8 mouse cellular contexts compared by ENCODE assay signal in genomic region chr15:81694891-81695290, GRCm38 (mm10). TPM values are rescaled to one million over a fixed set of nuclear protein-coding genes. Genes with fewer than 3 reads are reported as not detected.
A peak's percentile ranks its signal among the peaks of the same experiment; 100 is the strongest.
DNase-seq lines count a peak whose midpoint lies in the region; ATAC-seq lines count a peak whose summit lies in the region.

No protein-coding gene starts in this region.

- peak overlapping the region; percentile 77 for H3K9ac ChIP-seq in embryonic facial prominence, embryonic 11.5 days (replicated peaks; ENCODE audit: low read length)
- peak overlapping the region; percentile 88 for H3K9ac ChIP-seq in hindbrain, embryonic 16.5 days (ENCODE audit: low read depth, low read length)
- peak overlapping the region; percentile 74 for H3K9ac ChIP-seq in midbrain, embryonic 15.5 days

- ATAC-seq in embryonic facial prominence, embryonic 11.5 days (replicated peaks; ENCODE audit: insufficient number of reproducible peaks, low FRiP score, low TSS enrichment, low read depth): no peak
- no peak for ATAC-seq in hindbrain, embryonic 16.5 days
- ATAC-seq in midbrain, embryonic 15.5 days (replicated peaks): no peak

- peak; percentile 28 for DNase-seq in kidney, adult 9 months
- DNase-seq in kidney, postnatal 14 days: no peak
- no peak for DNase-seq in embryonic facial prominence, embryonic 11.5 days (ENCODE audit: low spot score)
- DNase-seq in thymus, postnatal 14 days: no peak
- no peak for DNase-seq in frontal cortex, adult 2 months (ENCODE audit: extremely low spot score in 1 of 2, low spot score in 1 of 2)
- no peak for DNase-seq in left cerebral cortex, postnatal 4 days

- peaks cover 32% of the 10 kb centered on the region for H3K27me3 ChIP-seq in embryonic facial prominence, embryonic 11.5 days (ENCODE audit: control insufficient read depth, insufficient read depth, low read length)
- H3K27me3 ChIP-seq in hindbrain, embryonic 16.5 days (replicated peaks; ENCODE audit: control insufficient read depth, insufficient read depth, low read length): peaks cover 15% of the 10 kb centered on the region
- H3K27me3 ChIP-seq in midbrain, embryonic 15.5 days (replicated peaks): peaks cover 23% of the 10 kb centered on the region

- WGBS in embryonic facial prominence, embryonic 11.5 days: 29% methylated on average over 19 of the region's 19 CpGs
- 26% methylated on average over 16 of the region's 19 CpGs for WGBS in hindbrain, embryonic 16.5 days
- 24% methylated on average over 19 of the region's 19 CpGs for WGBS in midbrain, embryonic 15.5 days

- intact Hi-C loops in left cerebral cortex, postnatal 4 days (cut with DNase I): no loop called here

- H3K4me2 ChIP-seq in embryonic facial prominence, embryonic 11.5 days (ENCODE audit: low read depth, low read length): peak overlapping the region; percentile 99
- H3K4me2 ChIP-seq in hindbrain, embryonic 16.5 days (ENCODE audit: low read length): peak overlapping the region; percentile 93
- H3K4me2 ChIP-seq in midbrain, embryonic 15.5 days: peak overlapping the region; percentile 89

- H3K4me3 ChIP-seq in embryonic facial prominence, embryonic 11.5 days (ENCODE audit: low read depth, low read length): peak overlapping the region; percentile 59
- peak overlapping the region; percentile 64 for H3K4me3 ChIP-seq in hindbrain, embryonic 16.5 days (ENCODE audit: low read length)
- peak overlapping the region; percentile 56 for H3K4me3 ChIP-seq in midbrain, embryonic 15.5 days

- H3K27ac ChIP-seq in embryonic facial prominence, embryonic 11.5 days (replicated peaks; ENCODE audit: low read depth, low read length): no peak overlapping the region
- no peak overlapping the region; the same call in 1 of the 2 replicates for H3K27ac ChIP-seq in hindbrain, embryonic 16.5 days (ENCODE audit: low read depth, low read length)
- peak overlapping the region; percentile 67; the same call in 1 of the 2 replicates for H3K27ac ChIP-seq in midbrain, embryonic 15.5 days

- H3K9me3 ChIP-seq in embryonic facial prominence, embryonic 11.5 days (replicated peaks; ENCODE audit: control insufficient read depth, low read length): no peaks in the 10 kb centered on the region
- H3K9me3 ChIP-seq in hindbrain, embryonic 16.5 days (ENCODE audit: control insufficient read depth, low read length): no peaks in the 10 kb centered on the region
- no peaks in the 10 kb centered on the region for H3K9me3 ChIP-seq in midbrain, embryonic 15.5 days

- peaks cover 3% of the 10 kb centered on the region for H3K4me1 ChIP-seq in embryonic facial prominence, embryonic 11.5 days (ENCODE audit: control insufficient read depth, insufficient read depth, low read length)
- peaks cover 20% of the 10 kb centered on the region for H3K4me1 ChIP-seq in hindbrain, embryonic 16.5 days (ENCODE audit: control insufficient read depth, insufficient read depth, low read depth, low read length)
- peaks cover 24% of the 10 kb centered on the region for H3K4me1 ChIP-seq in midbrain, embryonic 15.5 days

- no peaks in the 10 kb centered on the region for H3K36me3 ChIP-seq in embryonic facial prominence, embryonic 11.5 days (replicated peaks; ENCODE audit: control insufficient read depth, insufficient read depth, low read depth, low read length)
- H3K36me3 ChIP-seq in hindbrain, embryonic 16.5 days (ENCODE audit: control insufficient read depth, insufficient read depth, low read length): no peaks in the 10 kb centered on the region
- no peaks in the 10 kb centered on the region for H3K36me3 ChIP-seq in midbrain, embryonic 15.5 days (replicated peaks)

RNA-seq across cellular contexts. Expression of gene Chadl, which starts 2.2 kb away (rescaled TPM):
- polyA plus RNA-seq in embryonic facial prominence, embryonic 11.5 days (2014; fragmentation: Nextera tagmentation; extraction: Ambion mirVana): 2.6 and 3.0 TPM in 2 replicates
- 39.2 and 42.2 TPM in 2 replicates for polyA plus RNA-seq in hindbrain, embryonic 16.5 days (2015; fragmentation: Nextera tagmentation; extraction: Ambion mirVana)
- 31.2 and 33.7 TPM in 2 replicates for polyA plus RNA-seq in midbrain, embryonic 15.5 days (2015; fragmentation: Nextera tagmentation; extraction: Ambion mirVana)
- 20.2 and 20.8 TPM in 2 replicates for polyA plus RNA-seq in frontal cortex, adult 2 months (2012; rRNA removed)
- total RNA-seq in left cerebral cortex, postnatal 4 days (2021): 10 to 100 TPM; 25.3 to 26.6 TPM

RNA-seq across cellular contexts. Expression of gene L3mbtl2, which starts 31.2 kb away (rescaled TPM):
- polyA plus RNA-seq in embryonic facial prominence, embryonic 11.5 days (2014; fragmentation: Nextera tagmentation; extraction: Ambion mirVana): 21.3 and 21.7 TPM in 2 replicates
- polyA plus RNA-seq in hindbrain, embryonic 16.5 days (2015; fragmentation: Nextera tagmentation; extraction: Ambion mirVana): 30.3 and 32.9 TPM in 2 replicates
- polyA plus RNA-seq in midbrain, embryonic 15.5 days (2015; fragmentation: Nextera tagmentation; extraction: Ambion mirVana): 31.5 and 32.1 TPM in 2 replicates
- 28.8 and 30.3 TPM in 2 replicates for polyA plus RNA-seq in frontal cortex, adult 2 months (2012; rRNA removed)
- total RNA-seq in left cerebral cortex, postnatal 4 days (2021): 10 to 100 TPM; 35.6 to 39.8 TPM

RNA-seq across cellular contexts. Expression of gene Zc3h7b, which starts 50.0 kb away (rescaled TPM):
- 39.2 and 42.2 TPM in 2 replicates for polyA plus RNA-seq in embryonic facial prominence, embryonic 11.5 days (2014; fragmentation: Nextera tagmentation; extraction: Ambion mirVana)
- polyA plus RNA-seq in hindbrain, embryonic 16.5 days (2015; fragmentation: Nextera tagmentation; extraction: Ambion mirVana): 39.3 and 49.6 TPM in 2 replicates
- polyA plus RNA-seq in midbrain, embryonic 15.5 days (2015; fragmentation: Nextera tagmentation; extraction: Ambion mirVana): 59.2 and 59.7 TPM in 2 replicates
- 82.6 and 89.3 TPM in 2 replicates for polyA plus RNA-seq in frontal cortex, adult 2 months (2012; rRNA removed)
- 100 to 1,000 TPM; 219 to 235 TPM for total RNA-seq in left cerebral cortex, postnatal 4 days (2021)

RNA-seq across cellular contexts. Expression of gene Rangap1, which starts 50.4 kb away (rescaled TPM):
- polyA plus RNA-seq in embryonic facial prominence, embryonic 11.5 days (2014; fragmentation: Nextera tagmentation; extraction: Ambion mirVana): 121 and 126 TPM in 2 replicates
- polyA plus RNA-seq in hindbrain, embryonic 16.5 days (2015; fragmentation: Nextera tagmentation; extraction: Ambion mirVana): 164 and 165 TPM in 2 replicates
- polyA plus RNA-seq in midbrain, embryonic 15.5 days (2015; fragmentation: Nextera tagmentation; extraction: Ambion mirVana): 162 and 164 TPM in 2 replicates
- polyA plus RNA-seq in frontal cortex, adult 2 months (2012; rRNA removed): 131 and 140 TPM in 2 replicates
- 100 to 1,000 TPM; 170 to 180 TPM for total RNA-seq in left cerebral cortex, postnatal 4 days (2021)
